12 mouse cellular contexts compared by ENCODE assay signal in the genomic region with DNA sequence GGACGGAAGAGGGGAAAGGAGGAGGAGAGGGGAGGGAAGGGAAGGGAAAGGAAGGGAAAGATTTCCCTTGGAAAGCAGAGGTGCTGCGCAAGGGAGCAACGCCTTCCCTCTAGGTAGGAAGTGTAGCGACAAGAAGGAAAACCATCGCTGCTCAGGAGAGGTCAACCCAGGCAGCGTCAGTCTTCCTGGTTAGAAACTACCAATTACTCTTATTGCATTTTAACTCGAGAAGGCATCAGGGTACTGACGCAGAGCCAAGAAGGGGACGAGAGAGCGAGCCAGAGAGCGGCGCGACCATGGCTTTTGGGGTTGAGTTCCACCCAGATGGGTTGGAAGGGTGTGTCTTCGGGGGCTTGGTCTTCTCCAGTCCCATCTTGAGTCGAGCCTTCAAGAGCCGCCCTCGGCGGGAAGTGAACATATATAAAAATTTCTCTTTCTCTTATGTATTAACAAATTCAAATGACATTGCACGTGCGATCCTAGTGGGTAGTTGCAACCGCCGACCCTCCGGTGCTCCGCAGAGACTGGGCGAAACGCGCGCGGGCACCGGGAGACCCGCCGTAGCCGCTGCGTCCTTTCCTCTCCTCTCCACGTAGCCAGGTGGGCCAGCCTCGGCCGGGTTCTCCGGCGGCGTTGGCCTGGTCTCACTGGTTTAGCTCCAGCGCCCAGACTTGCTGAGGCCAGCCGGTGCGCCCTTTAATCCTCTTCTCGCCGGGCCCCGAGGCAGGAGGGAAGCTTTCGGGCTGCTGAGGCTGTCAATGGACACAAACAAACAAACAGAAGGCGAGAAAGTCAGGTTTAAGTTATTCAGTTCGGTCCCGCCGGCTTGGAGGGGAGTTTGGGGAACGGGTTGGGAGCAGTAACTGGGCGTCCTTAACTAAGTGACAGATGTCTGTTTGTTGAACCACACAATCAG. TPM values are rescaled to one million over a fixed set of nuclear protein-coding genes. Genes with fewer than 3 reads are reported as not detected.
DNase-seq lines count a peak whose midpoint lies in the region; ATAC-seq and TF ChIP-seq lines count a peak whose summit lies in the region.
"Had no signal": no experiment of that assay in that cellular context is flagged by ENCODE, and none has a peak within 500 bp of the region (broad histone marks: within the 10 kb centered on the region; RNA-seq: fewer than 3 reads in every experiment).

No protein-coding gene starts in this region.

- 5% methylated on average over 53 of the region's 53 CpGs for WGBS in heart, embryonic 12.5 days
- 1% methylated on average over 53 of the region's 53 CpGs for WGBS in midbrain, embryonic 11.5 days
- WGBS in midbrain, embryonic 16.5 days, result 2% methylated on average over 53 of the region's 53 CpGs
- WGBS in intestine, postnatal 0 days, result 14% methylated on average over 53 of the region's 53 CpGs
- 12% methylated on average over 53 of the region's 53 CpGs for WGBS in stomach, embryonic 15.5 days

- H3K27me3 ChIP-seq in heart, embryonic 12.5 days (replicated peaks), result peaks cover 61% of the 10 kb centered on the region
- peaks cover 92% of the 10 kb centered on the region for H3K27me3 ChIP-seq in midbrain, embryonic 11.5 days (ENCODE audit: control insufficient read depth, insufficient read depth, low read length)
- H3K27me3 ChIP-seq in midbrain, embryonic 16.5 days (ENCODE audit: control insufficient read depth, insufficient read depth, low read depth, low read length), result peaks cover 53% of the 10 kb centered on the region
- peaks cover 76% of the 10 kb centered on the region for H3K27me3 ChIP-seq in intestine, postnatal 0 days (replicated peaks; ENCODE audit: control insufficient read depth, insufficient read depth, low read length)
- peaks cover 70% of the 10 kb centered on the region for H3K27me3 ChIP-seq in stomach, embryonic 15.5 days (replicated peaks)

- H3K4me2 ChIP-seq in heart, embryonic 12.5 days, result peak overlapping the region; percentile 80
- H3K4me2 ChIP-seq in midbrain, embryonic 11.5 days, result no peak overlapping the region
- H3K4me2 ChIP-seq in midbrain, embryonic 16.5 days (ENCODE audit: low read length), result no peak overlapping the region
- H3K4me2 ChIP-seq in intestine, postnatal 0 days (replicated peaks; ENCODE audit: low read depth), result peak overlapping the region; percentile 69
- H3K4me2 ChIP-seq in stomach, embryonic 15.5 days, result peak overlapping the region; percentile 19; the same call in 1 of the 2 replicates

- H3K27ac ChIP-seq in heart, embryonic 12.5 days (ENCODE audit: poor library complexity, severe bottlenecking), result peak overlapping the region; percentile 28; the same call in 1 of the 2 replicates
- no peak overlapping the region for H3K27ac ChIP-seq in midbrain, embryonic 11.5 days (ENCODE audit: low read depth, low read length)
- H3K27ac ChIP-seq in midbrain, embryonic 16.5 days (ENCODE audit: low read length), result no peak overlapping the region
- no peak overlapping the region for H3K27ac ChIP-seq in intestine, postnatal 0 days (ENCODE audit: low read depth, low read length)
- no peak overlapping the region for H3K27ac ChIP-seq in stomach, embryonic 15.5 days

- peaks cover 40% of the 10 kb centered on the region for H3K4me1 ChIP-seq in heart, embryonic 12.5 days (replicated peaks)
- peaks cover 14% of the 10 kb centered on the region for H3K4me1 ChIP-seq in midbrain, embryonic 11.5 days (ENCODE audit: control insufficient read depth, insufficient read depth, low read length)
- H3K4me1 ChIP-seq in midbrain, embryonic 16.5 days (ENCODE audit: control insufficient read depth, insufficient read depth, low read length), result peaks cover 6% of the 10 kb centered on the region
- H3K4me1 ChIP-seq in intestine, postnatal 0 days (replicated peaks; ENCODE audit: control insufficient read depth, insufficient read depth, low read length), result peaks cover 6% of the 10 kb centered on the region; the same call in 1 of the 2 replicates
- H3K4me1 ChIP-seq in stomach, embryonic 15.5 days, result peaks cover 28% of the 10 kb centered on the region

- no peak for DNase-seq in heart, postnatal 14 days
- DNase-seq in midbrain, embryonic 11.5 days (ENCODE audit: low spot score, missing footprints), result peak; percentile 97
- no peak for DNase-seq in layer of hippocampus, postnatal 14 days (ENCODE audit: low spot score in 2 of 2)
- DNase-seq in cerebellum, postnatal 36 days, result no peak
- DNase-seq: adrenal gland, postnatal 10 days; cerebellum, adult 9-11 months; thymus, adult 18-20 months had no signal

- H3K36me3 ChIP-seq in heart, embryonic 12.5 days, result no peaks in the 10 kb centered on the region
- no peaks in the 10 kb centered on the region for H3K36me3 ChIP-seq in midbrain, embryonic 11.5 days (ENCODE audit: control insufficient read depth, insufficient read depth, low read length)
- no peaks in the 10 kb centered on the region for H3K36me3 ChIP-seq in midbrain, embryonic 16.5 days (ENCODE audit: control insufficient read depth, insufficient read depth, low read length)
- H3K36me3 ChIP-seq in intestine, postnatal 0 days (ENCODE audit: control insufficient read depth, insufficient read depth), result no peaks in the 10 kb centered on the region
- H3K36me3 ChIP-seq in stomach, embryonic 15.5 days, result no peaks in the 10 kb centered on the region

- intact Hi-C loops in heart, postnatal 14 days (cut with DNase I), result no loop called here

- no peak for ATAC-seq in heart, embryonic 12.5 days (ENCODE audit: insufficient number of reproducible peaks, low FRiP score)
- no peak for ATAC-seq in midbrain, embryonic 11.5 days (ENCODE audit: low FRiP score)
- ATAC-seq in midbrain, embryonic 16.5 days, result no peak
- ATAC-seq in intestine, postnatal 0 days, result no peak
- ATAC-seq in stomach, embryonic 15.5 days (ENCODE audit: insufficient read depth, low FRiP score, low read depth), result no peak

- H3K4me3 ChIP-seq in heart, embryonic 12.5 days, result peak overlapping the region; percentile 60
- no peak overlapping the region for H3K4me3 ChIP-seq in midbrain, embryonic 11.5 days (ENCODE audit: low read depth, low read length)
- H3K4me3 ChIP-seq in midbrain, embryonic 16.5 days (ENCODE audit: low read depth, low read length), result no peak overlapping the region
- H3K4me3 ChIP-seq in intestine, postnatal 0 days (ENCODE audit: low read depth, low read length), result peak overlapping the region; percentile 31
- peak overlapping the region; percentile 4; the same call in 1 of the 2 replicates for H3K4me3 ChIP-seq in stomach, embryonic 15.5 days (replicated peaks)

- no peaks in the 10 kb centered on the region for H3K9me3 ChIP-seq in heart, embryonic 12.5 days (replicated peaks)
- no peaks in the 10 kb centered on the region for H3K9me3 ChIP-seq in midbrain, embryonic 11.5 days (ENCODE audit: control insufficient read depth, low read length)
- H3K9me3 ChIP-seq in midbrain, embryonic 16.5 days (replicated peaks; ENCODE audit: control insufficient read depth, low read length, poor library complexity, severe bottlenecking), result no peaks in the 10 kb centered on the region
- H3K9me3 ChIP-seq in intestine, postnatal 0 days (ENCODE audit: control insufficient read depth), result no peaks in the 10 kb centered on the region
- H3K9me3 ChIP-seq in stomach, embryonic 15.5 days, result no peaks in the 10 kb centered on the region

- TF ChIP-seq CTCF in intestine, postnatal 0 days (IDR thresholded peaks at IDR 0.05; ENCODE audit: low read depth), result no peak

- peak overlapping the region; percentile 80 for H3K9ac ChIP-seq in heart, embryonic 12.5 days
- H3K9ac ChIP-seq in midbrain, embryonic 11.5 days (ENCODE audit: low read length), result no peak overlapping the region
- H3K9ac ChIP-seq in midbrain, embryonic 16.5 days (ENCODE audit: low read depth, low read length), result no peak overlapping the region
- 0 out of 2 replicates have a peak overlapping the region, but pooled peaks have one; percentile 13 for H3K9ac ChIP-seq in intestine, postnatal 0 days (ENCODE audit: low read depth, low read length)
- H3K9ac ChIP-seq in stomach, embryonic 15.5 days, result no peak overlapping the region

RNA-seq across cellular contexts. Expression of a gene that starts 3.4 kb away (rescaled TPM):
- 62.0 and 66.2 TPM in 2 replicates for polyA plus RNA-seq in heart, embryonic 12.5 days (2016; fragmentation: Nextera tagmentation; extraction: Ambion mirVana)
- not detected for total RNA-seq in heart, postnatal 14 days (2021)
- polyA plus RNA-seq in midbrain, embryonic 11.5 days (2014; fragmentation: Nextera tagmentation; extraction: Ambion mirVana), result not detected in 2 replicates
- not detected in 2 replicates for polyA plus RNA-seq in midbrain, embryonic 16.5 days (2015; fragmentation: Nextera tagmentation; extraction: Ambion mirVana)
- 17.4 and 20.7 TPM in 2 replicates for polyA plus RNA-seq in intestine, postnatal 0 days (2015; fragmentation: Nextera tagmentation; extraction: Ambion mirVana)
- polyA plus RNA-seq in stomach, embryonic 15.5 days (2015; fragmentation: Nextera tagmentation; extraction: Ambion mirVana), result 4.6 and 6.9 TPM in 2 replicates
- not detected for total RNA-seq in layer of hippocampus, postnatal 14 days (2021)
- total RNA-seq: gastrocnemius, postnatal 4 days had no signal

RNA-seq across cellular contexts. Expression of a gene that starts 27.8 kb away (rescaled TPM):
- polyA plus RNA-seq in heart, embryonic 12.5 days (2016; fragmentation: Nextera tagmentation; extraction: Ambion mirVana), result 15.0 and 17.3 TPM in 2 replicates
- total RNA-seq in heart, postnatal 14 days (2021), result 10 to 100 TPM; 34.3 to 35.6 TPM
- polyA plus RNA-seq in midbrain, embryonic 11.5 days (2014; fragmentation: Nextera tagmentation; extraction: Ambion mirVana), result 14.5 and 14.7 TPM in 2 replicates
- 5.6 and 5.9 TPM in 2 replicates for polyA plus RNA-seq in midbrain, embryonic 16.5 days (2015; fragmentation: Nextera tagmentation; extraction: Ambion mirVana)
- 19.3 and 21.2 TPM in 2 replicates for polyA plus RNA-seq in intestine, postnatal 0 days (2015; fragmentation: Nextera tagmentation; extraction: Ambion mirVana)
- 12.4 and 12.6 TPM in 2 replicates for polyA plus RNA-seq in stomach, embryonic 15.5 days (2015; fragmentation: Nextera tagmentation; extraction: Ambion mirVana)
- 10 to 100 TPM; 52.0 to 56.2 TPM for total RNA-seq in layer of hippocampus, postnatal 14 days (2021)

Comparison
In these comparisons a context has a peak if more than half of its experiments do, and no peak if none do; other contexts are left out.
1. H3K4me2 ChIP-seq: peak in heart, embryonic 12.5 days (single experiment), intestine, postnatal 0 days (single experiment) and stomach, embryonic 15.5 days (single experiment); none in midbrain, embryonic 11.5 days (single experiment) and midbrain, embryonic 16.5 days (single experiment).
2. H3K4me3 ChIP-seq: peak in heart, embryonic 12.5 days (single experiment), intestine, postnatal 0 days (single experiment) and stomach, embryonic 15.5 days (single experiment); none in midbrain, embryonic 11.5 days (single experiment) and midbrain, embryonic 16.5 days (single experiment).
3. H3K9ac ChIP-seq: peak in heart, embryonic 12.5 days (single experiment) and intestine, postnatal 0 days (single experiment); none in midbrain, embryonic 11.5 days (single experiment), midbrain, embryonic 16.5 days (single experiment) and stomach, embryonic 15.5 days (single experiment).